Mouse (Mus musculus): ENCODE measurements around the gene Lyve1.

GRCm38 (mm10) chr7:110821068-110821467 is 42.0 kb downstream of the Lyve1 start:
- TF ChIP-seq CTCF (IDR thresholded peaks at IDR 0.05; ENCODE audit: control insufficient read depth, insufficient read depth, low read length) (no peak), POLR2A (IDR thresholded peaks at IDR 0.05; ENCODE audit: borderline replicate concordance, control insufficient read depth, low read depth, low read length) (no peak)
